Mouse (Mus musculus) granulocyte monocyte progenitor cell, adult 5-6 weeks (primary cell): ENCODE results near the gene Fam186a. TPM values are rescaled to one million over a fixed set of nuclear protein-coding genes. Genes with fewer than 3 reads are reported as not detected.
"Not testable (repeated sequence)": the region's sequence is repeated elsewhere in the genome, so short reads cannot be mapped to it uniquely, and the experiment has no call there.

Source experiments
- ATAC-seq: replicated peaks from 2 replicates; pipeline ENCODE4 v1.8.0; 2016; ENCODE audit warnings: mild to moderate bottlenecking, moderate TSS enrichment, inconsistent platforms; ENCODE audit not compliant: poor library complexity, severe bottlenecking
- total RNA-seq, 2 experiments: library from RNA; stranded (forward) in 1 of 2; stranded (reverse) in 1 of 2; fragments of 200-712, 200-1000 nt in 1 of 2; fragments of >200 nt in 1 of 2; fragmentation: Nextera tagmentation in 1 of 2; gene quantifications; 2 replicates each; pipeline ENCODE4 v1.2.3; 2014 to 2017

Fam186a gene
- total RNA-seq (2014; fragmentation: Nextera tagmentation) (not detected in 2 replicates), total RNA-seq (2017) (not detected in 2 replicates)

DNA sequence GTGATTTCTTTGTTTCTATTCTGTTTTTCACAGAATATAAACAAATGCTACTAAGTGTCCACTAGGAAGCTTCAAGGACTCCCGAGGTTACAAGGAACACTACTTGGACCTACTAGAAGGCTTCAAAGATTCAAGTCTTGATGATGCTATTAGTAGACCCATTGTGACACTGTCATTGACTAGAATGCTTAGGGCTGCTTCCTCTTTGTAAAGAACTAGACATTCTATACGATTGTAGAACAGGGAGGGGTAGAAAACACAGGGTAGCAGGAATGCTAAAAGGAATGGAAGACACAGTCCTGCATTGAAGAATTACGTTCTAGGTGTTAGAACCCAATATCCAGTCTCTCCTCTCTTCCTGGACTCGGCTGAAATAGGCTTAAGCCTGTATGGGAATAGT is at the start of gene Fam186a:
Fam186a (minus strand) TSS at position 101 of the 400 bp plus-strand sequence.
- no peak for ATAC-seq

DNA sequence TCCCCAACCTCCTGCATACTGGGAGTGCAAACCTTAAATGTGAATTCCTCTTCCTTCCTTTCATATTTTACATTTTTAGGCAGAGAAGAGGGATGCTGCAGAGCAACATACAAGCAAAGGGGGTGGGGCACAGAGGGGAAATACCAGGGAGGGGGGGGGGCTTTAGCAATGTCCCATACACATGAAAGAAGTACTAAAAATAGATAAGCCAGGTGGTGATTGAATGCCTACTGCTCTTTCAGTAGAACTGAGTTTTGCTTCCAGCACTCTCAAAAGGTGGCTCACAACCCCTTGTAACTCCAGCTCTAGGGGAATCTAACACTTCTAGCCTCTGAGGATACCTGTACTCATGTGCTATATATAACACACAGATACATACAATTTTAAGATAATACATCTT is 39.3 kb upstream of the Fam186a start:
- ATAC-seq = no peak

DNA sequence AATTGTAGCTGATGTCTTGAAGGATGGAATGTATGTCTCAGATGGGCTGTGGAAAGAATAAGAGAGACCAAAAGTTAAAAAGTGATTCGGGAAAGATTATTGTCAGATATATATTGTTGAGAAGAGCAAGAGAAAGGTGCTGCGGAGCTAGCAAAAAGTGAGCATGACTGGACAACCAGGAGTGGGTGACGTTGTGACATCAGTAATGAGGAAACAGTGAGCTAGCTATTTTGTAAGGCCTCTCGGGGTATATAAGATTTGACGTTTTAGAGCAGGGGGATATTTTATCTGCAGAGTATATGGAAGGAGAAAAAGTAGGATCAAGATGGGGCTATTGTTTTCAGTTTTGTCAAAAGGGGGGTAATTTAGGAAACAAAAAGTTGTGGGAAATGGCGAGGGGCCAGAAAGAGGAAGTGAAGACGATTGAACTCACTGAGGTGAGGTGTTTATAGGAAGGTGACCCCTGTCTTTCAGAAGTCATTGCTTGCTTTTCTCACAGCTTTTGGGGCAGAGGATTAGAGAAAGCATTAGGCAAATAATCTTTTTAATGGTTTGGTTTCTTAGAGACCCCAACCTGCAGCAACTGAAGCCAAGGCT is 37.9 kb upstream of the Fam186a start:
- ATAC-seq = peak; percentile 48; the same call in 1 of the 2 replicates

DNA sequence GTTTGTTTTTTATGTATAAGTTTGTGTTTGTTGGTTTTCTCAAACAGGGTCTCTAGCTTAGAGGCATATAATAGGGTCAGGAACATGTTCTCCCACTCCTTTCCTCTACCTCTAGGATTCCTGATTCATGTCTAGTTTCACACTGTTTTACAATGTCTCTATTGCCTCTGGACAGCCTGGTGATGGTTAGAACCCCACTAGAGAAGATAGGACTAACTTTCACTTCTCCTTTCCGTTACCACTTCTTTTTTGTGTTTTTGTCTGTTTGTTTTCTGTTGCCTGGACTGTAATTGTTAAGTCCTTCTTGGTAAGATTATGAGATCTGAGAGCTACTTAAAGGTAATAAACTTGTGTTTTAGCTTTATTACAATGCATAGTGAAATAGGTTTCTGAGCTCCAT is 32.5 kb upstream of the Fam186a start:
- peak; percentile 59 for ATAC-seq

DNA sequence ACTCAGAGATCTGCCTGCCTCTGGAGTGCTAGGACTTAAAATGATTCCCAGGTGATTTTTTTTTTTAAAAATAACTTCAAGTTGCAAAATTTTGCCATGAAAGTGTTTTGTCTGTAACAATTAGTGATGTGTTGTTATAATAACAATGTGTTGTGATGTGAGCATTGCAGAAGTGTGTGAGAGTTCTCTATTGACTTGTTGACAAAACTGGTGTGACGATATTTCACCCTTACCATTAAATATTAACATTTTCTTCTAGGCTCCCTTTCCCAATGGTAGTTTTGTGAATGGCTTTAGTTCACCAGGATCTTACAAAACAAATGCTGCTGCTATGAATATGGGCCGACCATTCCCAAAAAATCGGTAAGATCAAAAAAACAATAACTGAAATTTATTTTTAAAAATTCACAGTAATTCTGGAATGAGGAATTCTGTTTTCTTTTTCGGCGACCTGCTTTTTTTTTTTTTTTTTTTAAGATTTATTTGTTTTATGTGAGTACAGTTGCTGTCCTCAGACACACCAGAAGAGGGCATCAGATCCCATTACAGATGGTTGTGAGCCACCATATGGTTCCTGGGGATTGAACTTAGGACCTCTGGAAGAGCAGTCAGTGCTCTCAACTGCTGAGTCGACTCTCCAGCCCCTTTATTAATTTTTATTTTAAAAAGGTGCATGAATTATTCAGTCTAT is 30.4 kb upstream of the Fam186a start:
- ATAC-seq = no peak

DNA sequence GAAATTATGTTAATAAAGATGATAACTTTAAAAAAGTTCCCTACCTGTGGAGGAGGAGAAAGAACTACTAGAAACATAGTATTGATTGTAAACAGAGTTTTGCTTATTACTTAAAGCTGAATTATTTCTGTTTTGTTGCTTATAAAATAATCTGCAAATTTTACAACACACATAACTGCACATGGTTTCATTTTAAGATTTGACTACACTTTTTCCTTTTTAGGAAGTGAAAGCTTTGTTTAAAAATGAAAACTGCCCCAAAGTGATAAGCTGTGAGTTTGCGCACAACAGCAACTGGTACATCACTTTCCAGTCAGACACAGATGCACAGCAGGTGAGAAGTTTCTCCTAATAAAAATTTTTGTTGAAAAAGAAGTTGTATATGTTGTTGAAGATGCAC is 26.2 kb upstream of the Fam186a start:
- ATAC-seq = no peak

DNA sequence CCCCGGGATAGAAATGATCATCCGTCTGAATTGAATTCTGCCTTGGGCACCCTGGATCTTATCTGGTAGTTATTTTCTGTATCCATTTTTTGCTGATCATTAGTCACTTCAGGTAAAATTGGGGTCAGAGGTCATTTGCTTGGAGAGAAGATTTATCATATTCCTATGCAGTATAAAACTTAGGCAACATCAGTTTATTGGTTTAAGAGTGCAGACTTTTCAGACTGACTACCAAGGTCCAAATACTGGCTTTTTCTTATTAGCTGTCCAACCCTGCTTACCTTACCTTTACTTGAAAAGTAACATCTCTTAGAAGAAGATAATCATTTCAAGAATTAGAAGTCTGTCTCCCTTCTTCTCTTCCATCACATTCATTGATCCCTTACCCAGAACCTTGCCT is 12.9 kb upstream of the Fam186a start:
- ATAC-seq = no peak

DNA sequence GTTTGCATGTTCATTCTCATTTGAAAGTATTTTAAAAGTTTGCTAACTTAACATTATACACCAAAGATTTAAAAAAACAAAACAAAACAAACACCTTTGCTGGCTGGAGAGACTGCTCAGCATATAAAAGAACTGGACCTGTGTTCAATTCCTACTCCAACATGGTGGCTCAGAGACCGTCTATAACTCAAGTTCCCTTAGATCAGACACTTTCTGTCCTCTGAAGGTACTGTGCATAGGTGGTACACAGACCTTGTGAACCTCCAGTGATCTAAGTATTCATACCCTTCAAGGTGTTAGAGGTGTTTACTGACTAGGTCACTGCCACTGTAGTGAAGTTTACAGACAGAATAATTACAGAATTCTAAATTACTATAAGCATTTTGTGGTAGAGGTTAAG is 12.4 kb upstream of the Fam186a start:
- no peak for ATAC-seq

DNA sequence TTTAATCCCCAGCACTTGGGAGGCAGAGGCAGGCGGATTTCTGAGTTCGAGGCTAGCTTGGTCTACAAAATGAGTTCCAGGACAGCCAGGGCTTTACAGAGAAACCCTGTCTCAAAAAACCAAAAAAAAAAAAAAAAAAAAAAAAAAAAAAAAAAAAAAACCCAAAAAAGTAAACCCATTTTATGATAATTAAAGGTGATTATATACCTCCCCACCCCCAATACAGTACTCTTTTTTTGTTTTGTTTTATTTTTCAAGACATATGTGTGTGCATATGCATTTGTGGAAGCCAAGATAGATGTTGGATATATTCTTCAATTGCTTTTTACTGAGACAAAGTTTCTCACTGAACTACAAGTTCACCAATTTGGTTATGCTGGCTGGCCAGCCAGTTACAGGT is 9.3 kb upstream of the Fam186a start:
- ATAC-seq = not testable (repeated sequence)

DNA sequence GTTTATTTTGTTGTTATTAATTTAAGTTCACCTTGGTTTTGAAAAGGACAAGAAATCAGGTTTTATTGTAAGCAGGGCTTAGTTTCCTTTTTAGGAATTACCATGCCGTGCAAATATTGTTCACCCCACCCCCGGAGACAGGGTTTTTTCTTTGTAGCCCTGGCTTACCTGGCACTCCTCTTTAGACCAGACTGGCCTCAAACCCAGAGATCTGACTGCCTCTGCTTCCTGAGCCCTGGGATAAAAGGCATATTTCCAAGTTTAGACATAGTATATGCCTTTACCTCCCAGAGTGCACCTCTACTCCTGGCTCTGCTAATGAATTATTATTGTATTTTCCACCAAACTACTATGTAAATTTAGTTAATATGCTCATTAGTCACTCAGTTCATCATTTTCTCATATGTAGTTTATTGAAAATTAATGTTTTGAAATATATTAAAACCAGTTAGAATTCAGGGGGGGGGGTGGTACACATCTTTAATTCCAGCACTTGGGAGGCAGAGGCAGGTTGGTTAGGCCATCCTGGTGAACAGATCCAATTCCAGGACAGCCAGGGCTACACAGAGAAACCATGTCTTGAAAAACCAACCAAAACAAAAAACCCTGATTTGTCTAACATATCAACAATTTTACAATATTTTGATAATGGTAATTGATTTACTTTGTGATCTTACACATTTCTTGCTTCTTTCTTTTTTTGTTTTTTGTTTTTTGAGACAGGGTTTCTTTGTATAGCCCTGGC is 7.8 kb upstream of the Fam186a start:
- no peak for ATAC-seq

DNA sequence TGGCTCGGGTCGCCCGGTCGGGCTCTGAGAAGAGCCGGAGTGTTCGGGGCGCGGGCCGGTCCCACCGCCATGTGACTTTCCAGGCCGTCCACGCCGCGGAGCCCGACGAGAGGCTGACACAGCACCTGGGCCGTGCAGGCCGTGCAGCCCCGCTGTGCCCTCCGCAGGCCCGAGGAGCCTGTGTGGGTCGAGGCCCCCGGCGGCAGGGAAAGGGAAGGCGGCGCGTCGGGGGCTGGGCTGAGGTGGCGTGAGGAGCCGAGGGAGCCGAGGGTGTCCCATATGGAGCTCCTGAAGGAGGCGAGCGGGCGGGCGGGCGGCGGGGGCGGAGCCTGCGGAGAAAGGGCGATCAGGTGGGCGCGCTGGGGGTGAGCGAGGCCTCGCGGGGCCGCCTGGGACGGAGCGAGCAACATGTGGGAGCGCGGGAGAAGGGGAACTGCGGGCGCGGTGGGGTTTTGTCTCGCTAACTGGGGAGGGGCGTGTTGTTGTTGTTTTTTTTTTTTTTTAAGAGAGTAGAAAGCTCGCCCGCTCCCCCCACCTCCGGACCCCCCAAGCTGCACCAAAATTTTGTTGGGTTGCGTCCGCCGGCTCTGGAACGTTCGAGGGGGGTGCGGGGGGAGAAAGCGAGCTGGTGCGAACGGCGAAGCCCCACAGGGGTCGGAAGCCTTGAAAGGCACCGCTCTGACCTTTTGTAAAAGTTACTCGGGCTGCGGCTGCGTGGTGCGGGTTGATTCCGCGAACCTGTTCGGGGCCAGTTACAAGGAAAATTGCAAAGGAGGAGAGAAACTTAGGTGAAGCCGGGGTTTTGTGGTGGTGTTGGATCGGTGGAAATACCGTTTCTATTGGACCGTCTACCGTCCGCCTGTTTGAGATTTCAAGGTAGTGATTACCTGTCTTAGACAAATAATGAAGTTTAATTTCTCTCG is 6.4 kb upstream of the Fam186a start:
- peak; percentile 60 for ATAC-seq

DNA sequence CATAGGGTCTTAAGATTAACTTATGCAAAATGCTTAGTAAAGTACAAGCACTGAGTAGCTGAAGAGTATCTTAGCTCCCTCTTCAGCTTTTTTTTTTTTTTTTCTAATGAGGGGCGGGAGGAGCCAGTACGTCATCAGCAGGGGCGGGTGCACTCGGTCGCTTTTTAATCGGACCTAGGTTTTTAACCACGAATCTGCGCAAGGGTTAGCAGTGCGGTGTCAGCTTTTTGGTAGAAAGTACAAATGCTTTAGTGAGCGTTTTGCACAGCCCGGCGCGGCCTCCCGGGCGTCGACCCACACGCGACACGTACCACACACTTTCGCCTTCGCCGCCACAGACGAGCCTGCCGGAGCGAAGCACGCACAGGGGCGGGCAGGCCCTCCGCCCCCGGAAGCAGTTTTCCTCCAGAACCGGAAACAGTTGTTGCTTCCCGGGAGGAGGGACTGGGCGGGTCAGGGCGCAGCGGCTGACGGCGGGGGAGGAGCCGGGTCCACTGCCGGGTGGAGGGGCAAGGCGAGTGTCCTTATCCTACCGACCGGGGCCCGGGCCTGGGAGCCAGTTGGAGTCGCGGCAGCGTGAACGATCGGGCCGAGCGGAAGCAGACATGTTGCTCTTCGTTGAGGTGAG is 5.6 kb upstream of the Fam186a start:
- ATAC-seq = peak; percentile 89

DNA sequence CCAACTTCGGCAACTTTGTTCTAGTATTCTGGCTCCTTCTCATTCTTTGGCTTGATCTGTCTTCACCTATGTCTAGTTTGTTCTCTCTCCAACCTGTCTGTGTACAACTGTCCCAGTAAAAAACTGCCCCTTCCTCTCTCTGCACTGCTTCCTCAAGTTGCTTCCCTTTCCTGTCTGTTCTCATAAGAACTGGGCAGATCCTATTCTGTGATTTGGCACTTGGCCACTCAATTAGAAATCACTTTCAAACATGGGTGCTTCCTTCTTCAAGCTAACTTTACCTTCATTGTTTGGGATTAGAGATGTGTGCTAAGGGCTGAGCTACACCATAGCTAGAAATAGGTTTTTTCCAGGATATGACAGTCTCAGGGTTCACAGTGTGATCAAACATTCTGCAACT is 3.7 kb upstream of the Fam186a start:
- ATAC-seq = no peak

DNA sequence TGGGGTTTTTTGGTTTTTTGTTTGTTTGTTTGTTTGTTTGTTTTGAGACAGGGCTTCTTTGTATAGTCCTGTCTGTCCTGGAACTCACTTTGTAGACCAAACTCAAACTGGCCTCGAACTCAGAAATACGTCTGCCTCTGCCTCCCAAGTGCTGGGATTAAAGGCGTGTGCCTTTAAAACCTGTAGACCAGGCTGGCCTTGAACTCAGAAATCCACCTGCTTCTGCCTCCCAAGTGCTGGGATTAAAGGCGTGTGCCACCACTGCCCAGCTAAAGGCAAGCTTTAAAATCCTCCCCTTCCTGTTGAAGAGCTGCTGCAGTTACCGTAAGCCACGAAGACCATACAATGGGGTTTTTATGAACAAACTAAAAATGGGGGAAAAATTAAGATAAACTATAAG is 2.9 kb upstream of the Fam186a start, which contains the start of gene Larp4:
Larp4 (plus strand) TSS at position 301 of the 400 bp plus-strand sequence.
- not testable (repeated sequence) for ATAC-seq

DNA sequence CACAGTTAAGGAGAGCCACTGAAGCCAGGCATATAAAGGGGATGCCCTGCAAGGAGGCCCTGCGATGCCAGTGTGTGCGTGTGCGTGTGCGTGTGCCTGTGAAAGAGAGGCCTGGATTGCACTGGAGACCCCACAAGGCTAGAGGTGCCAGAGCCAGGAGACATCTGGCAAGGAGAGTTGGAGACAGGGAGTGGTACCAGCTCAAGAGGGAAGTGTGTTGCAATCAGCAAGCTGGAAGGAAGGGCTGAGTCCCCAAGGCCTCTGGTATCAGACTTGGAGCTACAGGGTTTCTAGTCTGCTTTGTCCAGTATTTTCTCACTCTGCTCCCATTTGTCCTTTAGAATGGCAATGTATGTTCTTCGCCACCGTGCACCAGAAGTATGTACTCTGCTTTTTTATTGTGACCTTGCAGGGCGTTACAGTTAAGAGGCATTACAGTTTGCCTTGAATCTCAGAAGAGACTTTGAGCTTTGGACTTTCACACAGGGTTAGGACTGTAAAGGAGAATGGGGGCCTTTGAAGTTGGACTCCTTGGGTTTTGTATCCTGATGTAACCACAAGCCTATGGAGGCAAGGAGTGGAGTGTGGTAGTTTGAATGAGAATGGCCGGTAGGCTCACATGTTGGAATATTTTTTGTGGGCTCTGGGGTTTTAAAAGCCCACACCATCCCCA is 1.6 kb downstream of the Fam186a start:
- peak; percentile 78 for ATAC-seq

DNA sequence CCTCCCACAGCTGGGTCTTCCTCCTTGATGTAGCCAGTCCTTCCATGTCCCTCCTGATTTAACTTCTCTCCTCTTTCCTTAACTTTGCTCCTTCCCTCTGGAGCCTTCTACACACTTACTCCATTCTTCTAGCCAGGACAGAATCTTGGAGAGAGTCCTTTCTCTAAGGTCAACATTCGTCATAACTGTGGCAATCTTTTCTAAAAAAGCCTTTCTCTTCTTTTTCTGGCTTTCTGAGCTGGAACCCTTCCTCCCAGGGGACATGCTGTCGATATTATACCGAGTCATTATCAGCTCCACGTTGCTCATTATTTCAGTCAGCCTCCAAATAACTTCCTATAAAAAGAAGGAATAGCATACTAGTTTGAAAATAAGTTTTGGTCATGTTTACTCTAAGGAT is 11.5 kb downstream of the Fam186a start:
- no peak for ATAC-seq

DNA sequence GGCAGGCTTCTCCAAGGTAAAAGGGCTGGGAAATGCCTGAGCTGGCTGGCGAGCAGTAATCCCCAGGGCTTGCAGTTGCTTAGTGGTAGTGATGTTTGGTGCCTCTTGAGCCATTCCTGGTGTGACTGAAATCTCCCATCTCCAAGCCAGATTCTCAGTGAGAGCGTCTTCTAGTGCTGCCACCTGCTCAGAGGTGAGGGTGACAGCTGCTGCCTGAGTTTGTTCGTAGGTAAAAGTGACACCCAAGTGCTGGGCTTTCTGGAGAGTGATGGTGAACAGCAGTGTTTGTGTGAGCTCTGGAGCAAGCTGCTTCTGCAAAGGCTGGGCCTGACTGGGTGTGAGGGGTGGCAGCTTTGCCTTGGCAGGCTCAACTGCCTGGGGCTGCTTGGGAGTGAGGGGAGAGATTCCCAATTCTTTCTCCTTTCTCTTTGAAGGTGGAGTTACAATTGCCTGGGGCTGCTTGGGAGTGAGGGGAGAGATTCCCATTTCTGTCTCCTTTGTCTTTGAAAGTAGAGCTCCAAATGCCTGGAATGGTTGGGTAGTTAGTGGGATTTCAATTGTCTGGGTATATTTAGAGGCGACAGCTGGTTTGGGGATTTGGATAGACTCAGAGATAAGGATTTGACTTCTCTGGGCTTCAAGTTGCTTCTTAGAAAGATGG is 25.8 kb downstream of the Fam186a start:
- ATAC-seq = no peak

DNA sequence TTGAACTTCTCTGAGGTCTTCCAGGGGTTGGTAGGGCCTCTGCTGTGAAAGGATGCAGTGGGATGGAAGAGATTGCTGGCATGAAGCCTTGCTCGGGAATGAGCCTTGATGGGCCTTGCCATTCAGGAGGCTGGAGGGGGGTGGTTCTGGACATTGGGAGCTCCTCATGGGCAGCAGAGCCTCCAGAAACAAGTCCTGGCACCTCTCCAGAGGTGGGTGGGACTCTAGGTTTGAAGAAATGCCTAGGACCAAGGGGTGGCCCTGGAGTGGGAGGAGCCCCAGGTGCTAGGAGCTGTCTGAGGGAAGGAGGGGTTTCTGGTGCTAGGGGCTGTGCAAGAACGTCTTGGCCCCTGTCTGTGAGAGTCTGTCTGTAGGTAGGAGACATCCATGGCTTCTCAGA is 26.4 kb downstream of the Fam186a start:
- no peak for ATAC-seq

DNA sequence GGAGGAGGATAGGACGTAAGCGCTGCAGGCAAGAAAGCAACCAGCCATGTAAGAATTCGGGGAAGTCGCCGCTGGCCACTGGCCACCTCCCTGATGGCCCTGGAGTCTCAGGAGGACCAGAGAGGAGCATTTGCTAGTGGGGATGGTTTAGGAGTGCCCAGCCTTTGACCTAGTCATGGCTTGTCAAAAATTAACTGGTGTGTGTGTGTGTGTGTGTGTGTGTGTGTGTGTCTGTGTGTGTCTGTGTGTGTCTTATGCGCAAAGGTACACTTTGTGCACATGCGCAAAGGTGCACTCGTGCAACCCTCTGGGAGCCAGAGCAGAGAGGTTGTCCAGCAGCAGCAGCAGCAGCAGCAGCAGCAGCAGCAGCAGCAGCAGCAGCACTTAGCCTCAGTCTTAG is 29.0 kb downstream of the Fam186a start:
- ATAC-seq = no peak
